Mouse (Mus musculus): Measurements from ENCODE around the gene Coa7. TPM values are rescaled to one million over a fixed set of nuclear protein-coding genes. Genes with fewer than 3 reads are reported as not detected.
"Not testable (repeated sequence)": the region's sequence is repeated elsewhere in the genome, so short reads cannot be mapped to it uniquely, and the experiment has no call there.

Gene Coa7
- polyA plus RNA-seq, 1 experiment from 2014 or later, result 79.3 TPM

GRCm38 (mm10) chr4:108349064-108349463 lies 21.1 kb downstream of the Coa7 start:
- peaks cover 63% of the 10 kb centered on the region for H3K4me1 ChIP-seq
- no peak overlapping the region for H3K4me3 ChIP-seq
- H3K27me3 ChIP-seq (ENCODE audit: poor library complexity, severe bottlenecking), result no peaks in the 10 kb centered on the region
- DNase-seq (ENCODE audit: extremely low spot score, low spot score), result no peak
- H3K36me3 ChIP-seq (replicated peaks), result no peaks in the 10 kb centered on the region
- no peaks in the 10 kb centered on the region for H3K9me3 ChIP-seq
- peak overlapping the region; percentile 84 for H3K27ac ChIP-seq
- WGBS, result 78% methylated on average over 3 of the region's 3 CpGs

DNA sequence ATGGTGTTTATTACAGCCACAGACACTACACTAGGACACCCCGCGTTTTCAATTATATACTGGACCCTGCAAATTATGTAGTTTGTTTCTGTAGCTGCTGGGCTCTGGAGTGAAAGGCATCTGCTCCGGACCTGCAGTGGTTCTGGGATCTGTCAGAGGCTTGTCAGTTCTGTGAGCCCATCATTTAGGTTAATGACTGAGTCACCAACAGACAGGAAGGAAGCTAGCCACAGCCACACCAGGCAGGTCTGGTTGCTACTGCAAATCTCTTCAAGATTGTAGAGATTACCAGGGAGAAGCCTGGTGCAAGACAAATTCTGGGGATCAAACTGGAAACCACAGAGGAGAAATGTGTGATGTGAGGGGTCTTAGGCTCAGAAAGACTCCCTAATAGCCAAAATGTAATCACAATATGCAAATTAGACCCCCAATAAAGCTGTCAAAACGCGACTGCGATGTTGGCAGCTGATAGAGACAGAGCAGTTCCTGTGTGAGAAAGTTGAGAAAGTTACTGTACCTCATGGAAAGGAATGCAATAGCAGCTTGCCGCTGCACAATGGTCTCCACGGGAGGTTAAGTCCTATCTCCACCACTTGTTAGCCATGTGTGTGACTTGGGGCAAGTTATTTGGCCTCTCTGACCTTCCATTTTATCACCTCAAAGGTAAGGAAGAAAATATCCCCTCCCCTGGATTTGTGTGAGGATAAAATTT lies 22.1 kb downstream of the Coa7 start:
- peaks cover 60% of the 10 kb centered on the region for H3K4me1 ChIP-seq
- H3K9me3 ChIP-seq, result no peaks in the 10 kb centered on the region
- DNase-seq (ENCODE audit: extremely low spot score, low spot score), result no peak
- no peaks in the 10 kb centered on the region for H3K27me3 ChIP-seq (ENCODE audit: poor library complexity, severe bottlenecking)
- no peak overlapping the region for H3K4me3 ChIP-seq
- peak overlapping the region; percentile 84 for H3K27ac ChIP-seq
- H3K36me3 ChIP-seq (replicated peaks), result no peaks in the 10 kb centered on the region
- WGBS, result 47% methylated on average over 8 of the region's 8 CpGs

DNA sequence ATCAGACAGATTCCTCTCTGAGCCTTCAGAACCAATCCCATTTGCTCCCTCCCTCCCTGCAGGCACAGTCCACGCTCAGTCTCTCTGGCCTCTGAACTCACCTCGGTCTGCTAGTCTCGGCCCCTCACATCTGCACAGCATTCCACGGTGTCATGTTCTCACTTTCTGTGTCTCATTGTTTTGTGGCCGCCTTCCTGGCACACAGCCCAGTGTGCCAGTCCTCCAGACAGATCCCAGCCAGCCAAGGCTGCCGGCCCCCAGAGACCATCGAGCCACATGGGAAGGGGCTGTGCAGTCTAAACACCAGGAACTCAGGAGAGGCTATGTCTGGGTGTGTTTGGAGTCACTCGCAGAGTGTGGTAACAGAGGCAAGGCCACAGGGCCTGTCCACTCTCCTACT lies 22.9 kb downstream of the Coa7 start:
- no peaks in the 10 kb centered on the region for H3K27me3 ChIP-seq (ENCODE audit: poor library complexity, severe bottlenecking)
- H3K9me3 ChIP-seq, result no peaks in the 10 kb centered on the region
- peak overlapping the region; percentile 84 for H3K27ac ChIP-seq
- H3K4me1 ChIP-seq, result peaks cover 59% of the 10 kb centered on the region
- 19% methylated on average over 8 of the region's 8 CpGs for WGBS
- DNase-seq (ENCODE audit: extremely low spot score, low spot score), result peak; percentile 78
- H3K36me3 ChIP-seq (replicated peaks), result no peaks in the 10 kb centered on the region
- H3K4me3 ChIP-seq, result 0 out of 2 replicates have a peak overlapping the region, but pooled peaks have one; percentile 3

- DNase-seq (ENCODE audit: extremely low spot score, low spot score); H3K4me3 ChIP-seq; H3K9me3 ChIP-seq; H3K36me3 ChIP-seq (replicated peaks); H3K27me3 ChIP-seq (ENCODE audit: poor library complexity, severe bottlenecking); H3K27ac ChIP-seq: not testable (repeated sequence)
- H3K4me1 ChIP-seq, result peaks cover 61% of the 10 kb centered on the region
Measured at GRCm38 (mm10) chr4:108353591-108353990, 25.7 kb downstream of the Coa7 start.

GRCm38 (mm10) chr4:108357458-108357857 lies 29.5 kb downstream of the Coa7 start:
- peaks cover 69% of the 10 kb centered on the region for H3K4me1 ChIP-seq
- no peaks in the 10 kb centered on the region for H3K36me3 ChIP-seq (replicated peaks)
- WGBS, result 93% methylated on average over 8 of the region's 8 CpGs
- no peak overlapping the region for H3K4me3 ChIP-seq
- no peaks in the 10 kb centered on the region for H3K9me3 ChIP-seq
- DNase-seq (ENCODE audit: extremely low spot score, low spot score), result no peak
- H3K27ac ChIP-seq, result peak overlapping the region; percentile 54; the same call in 1 of the 2 replicates
- no peaks in the 10 kb centered on the region for H3K27me3 ChIP-seq (ENCODE audit: poor library complexity, severe bottlenecking)

- Histone ChIP-seq H3K36me3 (replicated peaks) (no peaks in the 10 kb centered on the region), H3K4me1 (peaks cover 79% of the 10 kb centered on the region), H3K27ac (peak overlapping the region; percentile 93), H3K4me3 (no peak overlapping the region), H3K27me3 (ENCODE audit: poor library complexity, severe bottlenecking) (no peaks in the 10 kb centered on the region), H3K9me3 (no peaks in the 10 kb centered on the region)
- WGBS, result 15% methylated on average over 4 of the region's 4 CpGs
- DNase-seq (ENCODE audit: extremely low spot score, low spot score), result no peak
Measured at GRCm38 (mm10) chr4:108358498-108358897, 30.6 kb downstream of the Coa7 start.

GRCm38 (mm10) chr4:108360136-108361055 lies 32.5 kb downstream of the Coa7 start:
- Histone ChIP-seq H3K4me1 (peaks cover 86% of the 10 kb centered on the region), H3K9me3 (no peaks in the 10 kb centered on the region), H3K27ac (peak overlapping the region; percentile 93), H3K4me3 (peak overlapping the region; percentile 35), H3K36me3 (replicated peaks) (no peaks in the 10 kb centered on the region), H3K27me3 (ENCODE audit: poor library complexity, severe bottlenecking) (no peaks in the 10 kb centered on the region)
- DNase-seq (ENCODE audit: extremely low spot score, low spot score), result peak; percentile 91
- 5% methylated on average over 28 of the region's 28 CpGs for WGBS

DNA sequence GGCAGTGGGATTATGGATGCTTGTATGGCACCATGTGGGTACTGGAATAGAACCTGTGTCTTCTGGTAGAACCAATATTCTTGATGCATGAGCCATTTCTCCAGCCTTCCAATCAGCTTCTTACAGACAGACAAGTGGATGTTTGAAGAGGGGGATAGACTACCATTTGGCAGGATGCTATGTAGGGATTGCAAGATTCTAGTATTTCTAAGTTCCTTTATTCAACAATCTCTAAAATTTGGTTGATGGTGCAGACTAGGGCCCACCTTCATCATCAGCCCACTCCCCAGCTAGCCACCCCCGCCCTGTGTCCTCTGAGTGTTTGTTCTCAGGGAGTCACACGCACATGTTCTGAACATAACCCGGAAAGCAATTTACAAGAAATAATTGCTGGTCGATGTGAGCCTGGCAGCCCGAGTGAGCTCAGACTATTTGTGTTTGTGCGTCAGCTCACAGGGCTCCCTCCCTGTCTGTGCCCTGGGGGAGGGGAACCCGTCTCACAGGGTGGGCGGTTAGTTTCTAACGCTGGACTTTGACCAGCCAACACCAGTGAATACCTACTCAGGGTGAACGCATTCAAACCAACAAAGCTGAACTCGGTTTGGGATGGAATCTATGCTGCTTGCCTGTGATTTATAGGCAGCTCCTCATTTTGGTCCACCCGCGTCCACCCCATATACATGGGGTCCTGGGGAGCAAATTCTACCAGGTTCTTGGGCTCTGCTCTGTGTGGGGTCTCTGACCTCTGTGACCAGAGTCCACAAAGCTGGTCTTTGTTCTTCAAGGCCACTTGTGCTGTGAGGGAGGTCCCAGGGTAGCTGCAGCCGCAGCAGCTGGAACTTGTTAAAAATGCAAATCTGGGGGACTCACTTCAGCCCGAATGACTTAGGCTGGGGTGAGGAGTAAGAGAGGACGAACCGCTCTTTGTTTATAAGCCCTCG lies 34.7 kb downstream of the Coa7 start:
- peak; percentile 85 for DNase-seq (ENCODE audit: extremely low spot score, low spot score)
- Histone ChIP-seq H3K27me3 (ENCODE audit: poor library complexity, severe bottlenecking) (no peaks in the 10 kb centered on the region), H3K4me3 (peak overlapping the region; percentile 36), H3K36me3 (replicated peaks) (no peaks in the 10 kb centered on the region), H3K9me3 (no peaks in the 10 kb centered on the region), H3K27ac (peak overlapping the region; percentile 93), H3K4me1 (peaks cover 72% of the 10 kb centered on the region)
- 2% methylated on average over 18 of the region's 18 CpGs for WGBS

GRCm38 (mm10) chr4:108363355-108364110 lies 35.6 kb downstream of the Coa7 start:
- H3K27ac ChIP-seq, result peak overlapping the region; percentile 93
- no peaks in the 10 kb centered on the region for H3K27me3 ChIP-seq (ENCODE audit: poor library complexity, severe bottlenecking)
- peaks cover 69% of the 10 kb centered on the region for H3K4me1 ChIP-seq
- 9% methylated on average over 7 of the region's 7 CpGs for WGBS
- DNase-seq (ENCODE audit: extremely low spot score, low spot score), result peak; percentile 58
- H3K4me3 ChIP-seq, result peak overlapping the region; percentile 36
- H3K36me3 ChIP-seq (replicated peaks), result no peaks in the 10 kb centered on the region
- no peaks in the 10 kb centered on the region for H3K9me3 ChIP-seq

DNA sequence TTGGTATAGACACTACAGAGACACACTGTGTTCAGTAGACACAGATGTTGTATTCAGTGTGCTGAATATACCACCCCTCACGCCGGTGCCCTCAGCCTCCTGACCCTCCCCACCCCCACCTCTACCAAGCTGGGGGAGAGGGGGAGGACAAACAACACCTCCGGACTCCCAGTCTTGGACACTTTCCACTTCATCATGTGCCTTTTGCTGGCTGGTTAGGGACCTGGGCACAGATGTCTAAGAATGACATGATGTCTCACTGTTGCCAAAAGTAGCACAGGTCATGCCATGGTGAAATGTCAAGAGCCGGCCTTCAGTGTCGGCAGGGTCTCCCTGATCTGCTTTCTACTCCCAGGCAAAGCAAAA lies 36.2 kb downstream of the Coa7 start:
- H3K36me3 ChIP-seq (replicated peaks), result no peaks in the 10 kb centered on the region
- no peak for DNase-seq (ENCODE audit: extremely low spot score, low spot score)
- peak overlapping the region; percentile 93 for H3K27ac ChIP-seq
- no peaks in the 10 kb centered on the region for H3K9me3 ChIP-seq
- 28% methylated on average over 5 of the region's 5 CpGs for WGBS
- H3K4me1 ChIP-seq, result peaks cover 69% of the 10 kb centered on the region
- H3K4me3 ChIP-seq, result peak overlapping the region; percentile 1; the same call in 1 of the 2 replicates
- no peaks in the 10 kb centered on the region for H3K27me3 ChIP-seq (ENCODE audit: poor library complexity, severe bottlenecking)

DNA sequence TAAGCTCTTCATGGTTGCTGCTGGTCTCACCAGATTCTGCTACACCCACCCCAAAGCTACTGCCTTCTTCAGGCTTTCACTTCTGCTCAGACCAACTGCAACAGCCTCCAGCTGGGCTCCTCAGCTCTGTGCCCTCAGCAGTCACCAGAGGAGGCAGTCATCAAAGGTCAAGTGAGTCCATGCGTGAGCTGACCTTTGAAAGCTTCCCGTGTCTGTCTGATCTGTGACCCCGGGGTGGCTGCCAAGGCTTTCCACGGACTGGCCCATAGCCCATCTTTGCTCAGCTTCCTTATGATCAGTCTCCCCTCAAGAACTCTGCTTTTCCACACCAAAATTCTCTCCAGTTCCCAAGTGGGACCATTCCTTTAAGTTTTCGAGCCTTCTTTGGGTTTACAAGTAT lies 41.3 kb downstream of the Coa7 start:
- no peak overlapping the region for H3K4me3 ChIP-seq
- H3K9me3 ChIP-seq, result no peaks in the 10 kb centered on the region
- no peaks in the 10 kb centered on the region for H3K27me3 ChIP-seq (ENCODE audit: poor library complexity, severe bottlenecking)
- no peak for DNase-seq (ENCODE audit: extremely low spot score, low spot score)
- peak overlapping the region; percentile 67 for H3K27ac ChIP-seq
- no peaks in the 10 kb centered on the region for H3K36me3 ChIP-seq (replicated peaks)
- H3K4me1 ChIP-seq, result peaks cover 29% of the 10 kb centered on the region
- WGBS, result 47% methylated on average over 5 of the region's 5 CpGs

DNA sequence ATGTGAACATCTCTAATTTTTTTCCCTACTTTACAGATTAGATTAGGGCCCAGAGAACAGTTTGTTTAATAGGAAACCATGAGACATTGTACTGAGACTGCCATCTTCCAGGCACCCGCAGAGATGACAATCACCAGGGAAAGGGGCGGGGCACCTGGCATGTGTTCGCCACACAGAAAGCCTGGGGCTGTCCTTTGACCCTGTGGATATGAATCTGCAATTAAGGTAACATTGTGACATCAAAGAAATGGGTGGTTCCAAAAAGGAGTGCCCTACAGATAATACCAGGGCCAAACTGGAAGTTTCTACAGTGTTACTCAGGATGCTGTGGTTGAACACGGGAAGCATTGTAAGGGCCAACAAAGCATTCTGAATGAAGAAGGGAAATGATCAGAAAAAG lies 42.5 kb downstream of the Coa7 start:
- Histone ChIP-seq H3K27ac (no peak overlapping the region), H3K36me3 (replicated peaks) (no peaks in the 10 kb centered on the region), H3K27me3 (ENCODE audit: poor library complexity, severe bottlenecking) (no peaks in the 10 kb centered on the region), H3K4me3 (no peak overlapping the region), H3K4me1 (peaks cover 21% of the 10 kb centered on the region), H3K9me3 (no peaks in the 10 kb centered on the region)
- 70% methylated on average over 4 of the region's 4 CpGs for WGBS
- no peak for DNase-seq (ENCODE audit: extremely low spot score, low spot score)
